ENCODE assay signal across 8 mouse cellular contexts in the genomic region with DNA sequence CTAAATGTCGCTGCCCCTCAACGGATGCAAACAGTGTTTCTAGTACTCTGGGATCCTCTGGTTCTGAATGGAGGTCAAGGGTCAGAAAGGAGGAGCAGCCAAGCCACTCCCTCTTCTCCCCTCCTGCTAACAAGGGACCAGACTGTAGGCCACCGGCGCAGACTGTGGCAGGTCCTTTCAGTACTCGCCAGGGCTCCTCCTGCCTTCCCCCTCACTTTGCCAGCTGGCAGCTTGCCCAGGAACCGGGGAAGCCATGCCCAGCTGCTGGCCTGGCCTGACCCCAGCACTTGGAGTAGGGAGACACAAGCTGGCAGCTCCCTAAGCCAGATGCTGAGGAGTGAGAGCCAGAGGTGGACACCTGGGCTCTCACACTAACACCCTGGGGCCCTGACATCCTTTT. TPM values are rescaled to one million over a fixed set of nuclear protein-coding genes. Genes with fewer than 3 reads are reported as not detected.
A peak's percentile ranks its signal among the peaks of the same experiment; 100 is the strongest.
DNase-seq lines count a peak whose midpoint lies in the region; ATAC-seq and TF ChIP-seq lines count a peak whose summit lies in the region.

No protein-coding gene starts in this region.

- no peak for TF ChIP-seq CTCF in G1E (IDR thresholded peaks at IDR 0.05; ENCODE audit: low read depth, low read length)
- TF ChIP-seq CTCF in stomach, postnatal 0 days (IDR thresholded peaks at IDR 0.05; ENCODE audit: low read depth): peak; percentile 20; the same call in 1 of the 2 replicates

- H3K9me3 ChIP-seq in G1E (replicated peaks): no peaks in the 10 kb centered on the region
- no peaks in the 10 kb centered on the region for H3K9me3 ChIP-seq in liver, embryonic 13.5 days (replicated peaks)
- H3K9me3 ChIP-seq in neural tube, embryonic 11.5 days (ENCODE audit: control insufficient read depth, low read length): no peaks in the 10 kb centered on the region
- no peaks in the 10 kb centered on the region for H3K9me3 ChIP-seq in stomach, postnatal 0 days (ENCODE audit: control insufficient read depth, low read length)

- 2% methylated on average over 6 of the region's 6 CpGs for WGBS in large intestine, adult 2 months
- WGBS in liver, embryonic 13.5 days (ENCODE audit: insufficient replicate concordance): 29% methylated on average over 6 of the region's 6 CpGs
- WGBS in neural tube, embryonic 11.5 days: under 1% methylated on average over 6 of the region's 6 CpGs
- WGBS in stomach, postnatal 0 days: under 1% methylated on average over 6 of the region's 6 CpGs

- no peak overlapping the region for H3K9ac ChIP-seq in liver, embryonic 13.5 days
- H3K9ac ChIP-seq in neural tube, embryonic 11.5 days (ENCODE audit: low read length): peak overlapping the region; percentile 55
- peak overlapping the region; percentile 35; the same call in 1 of the 2 replicates for H3K9ac ChIP-seq in stomach, postnatal 0 days (ENCODE audit: low read length)

- H3K4me2 ChIP-seq in liver, embryonic 13.5 days: peak overlapping the region; percentile 97
- peak overlapping the region; percentile 84 for H3K4me2 ChIP-seq in neural tube, embryonic 11.5 days (ENCODE audit: low read depth)
- H3K4me2 ChIP-seq in stomach, postnatal 0 days (replicated peaks; ENCODE audit: low read depth): peak overlapping the region; percentile 96

- intact Hi-C loops in heart, postnatal 25 days (cut with DNase I): no loop called here

- peaks cover 60% of the 10 kb centered on the region for H3K36me3 ChIP-seq in G1E (replicated peaks)
- peaks cover 8% of the 10 kb centered on the region; the same call in 1 of the 2 replicates for H3K36me3 ChIP-seq in liver, embryonic 13.5 days
- H3K36me3 ChIP-seq in neural tube, embryonic 11.5 days (ENCODE audit: control insufficient read depth, insufficient read depth, low read length): peaks cover 17% of the 10 kb centered on the region
- peaks cover 21% of the 10 kb centered on the region for H3K36me3 ChIP-seq in stomach, postnatal 0 days (ENCODE audit: control insufficient read depth, insufficient read depth, low read length)

- ATAC-seq in G1E (ENCODE audit: extremely low read depth, insufficient number of reproducible peaks, low FRiP score, poor library complexity, severe bottlenecking): no peak
- peak; percentile 48 for ATAC-seq in frontal cortex, adult (ENCODE audit: low TSS enrichment)
- 0 out of 2 replicates have a peak, but pooled peaks have one; percentile 19 for ATAC-seq in liver, embryonic 13.5 days (ENCODE audit: low read depth)
- no peak; the same call in 1 of the 2 replicates for ATAC-seq in neural tube, embryonic 11.5 days (ENCODE audit: insufficient read depth, low FRiP score, low TSS enrichment)
- ATAC-seq in stomach, postnatal 0 days (ENCODE audit: low FRiP score, low TSS enrichment): peak; percentile 73

- no peak overlapping the region for H3K4me3 ChIP-seq in G1E (ENCODE audit: low read depth, low read length)
- H3K4me3 ChIP-seq in liver, embryonic 13.5 days (replicated peaks): no peak overlapping the region
- no peak overlapping the region; the same call in 1 of the 2 replicates for H3K4me3 ChIP-seq in neural tube, embryonic 11.5 days (ENCODE audit: low read depth, low read length)
- peak overlapping the region; percentile 4; the same call in 1 of the 2 replicates for H3K4me3 ChIP-seq in stomach, postnatal 0 days (ENCODE audit: low read depth, low read length)

- peak; percentile 45 for DNase-seq in G1E (ENCODE audit: low spot score)
- DNase-seq in cerebellum, adult 8-10 months: peak; percentile 87
- DNase-seq in heart, postnatal 25 days (ENCODE audit: low spot score): peak; percentile 90
- DNase-seq in large intestine, adult 2 months (ENCODE audit: low read depth, low spot score): peak; percentile 96
- DNase-seq in liver, embryonic 13.5 days: no peak
- peak; percentile 63 for DNase-seq in neural tube, embryonic 11.5 days (ENCODE audit: low spot score)
- DNase-seq in stomach, postnatal 0 days (ENCODE audit: low spot score): peak; percentile 96

- H3K27me3 ChIP-seq in G1E (ENCODE audit: insufficient read depth, low read length): no peaks in the 10 kb centered on the region
- H3K27me3 ChIP-seq in liver, embryonic 13.5 days: peaks cover 60% of the 10 kb centered on the region
- no peaks in the 10 kb centered on the region for H3K27me3 ChIP-seq in neural tube, embryonic 11.5 days (ENCODE audit: control insufficient read depth, insufficient read depth, low read length)
- H3K27me3 ChIP-seq in stomach, postnatal 0 days (ENCODE audit: control insufficient read depth, insufficient read depth, low read length): no peaks in the 10 kb centered on the region

- H3K4me1 ChIP-seq in G1E (ENCODE audit: insufficient read depth, low read depth, low read length): peaks cover 39% of the 10 kb centered on the region
- peaks cover 50% of the 10 kb centered on the region for H3K4me1 ChIP-seq in liver, embryonic 13.5 days (replicated peaks)
- H3K4me1 ChIP-seq in neural tube, embryonic 11.5 days (ENCODE audit: control insufficient read depth, insufficient read depth, low read length): peaks cover 29% of the 10 kb centered on the region
- peaks cover 22% of the 10 kb centered on the region for H3K4me1 ChIP-seq in stomach, postnatal 0 days (replicated peaks; ENCODE audit: control insufficient read depth, insufficient read depth)

- peak overlapping the region; percentile 40 for H3K27ac ChIP-seq in liver, embryonic 13.5 days
- H3K27ac ChIP-seq in neural tube, embryonic 11.5 days (ENCODE audit: low read depth, low read length): peak overlapping the region; percentile 72
- peak overlapping the region; percentile 100 for H3K27ac ChIP-seq in stomach, postnatal 0 days (replicated peaks)

- no peak for TF ChIP-seq EP300 in stomach, postnatal 0 days (optimal IDR thresholded peaks at IDR 0.05)

RNA-seq across cellular contexts. Expression of a gene that starts 4.3 kb away (rescaled TPM):
- total RNA-seq in G1E (2014; fragmentation: Nextera tagmentation) (120 TPM in 2 replicates), G1E (2017) (55.6 and 71.0 TPM in 2 replicates)
- polyA plus RNA-seq in G1E (2012): 183 and 212 TPM in 2 replicates
- total RNA-seq in heart, postnatal 25 days (2021): 10 to 100 TPM; 26.4 to 27.9 TPM
- 63.4 and 118 TPM in 2 replicates for polyA plus RNA-seq in large intestine, adult 2 months (2012; rRNA removed)
- 2.6 and 4.4 TPM in 2 replicates for polyA plus RNA-seq in liver, embryonic 13.5 days (2015; fragmentation: Nextera tagmentation; extraction: Ambion mirVana)
- polyA plus RNA-seq in neural tube, embryonic 11.5 days (2014; fragmentation: Nextera tagmentation; extraction: Ambion mirVana): 57.3 and 60.1 TPM in 2 replicates
- polyA plus RNA-seq in stomach, postnatal 0 days (2015; fragmentation: Nextera tagmentation; extraction: Ambion mirVana): 18.4 and 18.9 TPM in 2 replicates

RNA-seq across cellular contexts. Expression of a gene that starts 24.6 kb away (rescaled TPM):
- not detected in 2 replicates for total RNA-seq in G1E (2014; fragmentation: Nextera tagmentation)
- total RNA-seq in G1E (2017): 0.06 and 0.11 TPM in 2 replicates
- not detected in 2 replicates for polyA plus RNA-seq in G1E (2012)
- under 1 TPM; 0.16 to 0.17 TPM for total RNA-seq in heart, postnatal 25 days (2021)
- 0.51 and 0.79 TPM in 2 replicates for polyA plus RNA-seq in large intestine, adult 2 months (2012; rRNA removed)
- polyA plus RNA-seq in liver, embryonic 13.5 days (2015; fragmentation: Nextera tagmentation; extraction: Ambion mirVana): 0.92 and 1.1 TPM in 2 replicates
- 27.8 and 28.8 TPM in 2 replicates for polyA plus RNA-seq in neural tube, embryonic 11.5 days (2014; fragmentation: Nextera tagmentation; extraction: Ambion mirVana)
- 46.2 and 49.4 TPM in 2 replicates for polyA plus RNA-seq in stomach, postnatal 0 days (2015; fragmentation: Nextera tagmentation; extraction: Ambion mirVana)

RNA-seq across cellular contexts. Expression of a gene that starts 30.4 kb away (rescaled TPM):
- 96.2 and 98.4 TPM in 2 replicates for total RNA-seq in G1E (2014; fragmentation: Nextera tagmentation)
- total RNA-seq in G1E (2017): 171 and 204 TPM in 2 replicates
- polyA plus RNA-seq in G1E (2012): 104 and 107 TPM in 2 replicates
- total RNA-seq in heart, postnatal 25 days (2021): 10 to 100 TPM; 97.5 to 99.2 TPM
- polyA plus RNA-seq in large intestine, adult 2 months (2012; rRNA removed): 164 and 180 TPM in 2 replicates
- 102 and 105 TPM in 2 replicates for polyA plus RNA-seq in liver, embryonic 13.5 days (2015; fragmentation: Nextera tagmentation; extraction: Ambion mirVana)
- 125 and 129 TPM in 2 replicates for polyA plus RNA-seq in neural tube, embryonic 11.5 days (2014; fragmentation: Nextera tagmentation; extraction: Ambion mirVana)
- polyA plus RNA-seq in stomach, postnatal 0 days (2015; fragmentation: Nextera tagmentation; extraction: Ambion mirVana): 153 and 170 TPM in 2 replicates

RNA-seq across cellular contexts. Expression of a gene that starts 30.5 kb away (rescaled TPM):
- total RNA-seq in G1E (2014; fragmentation: Nextera tagmentation): 24.0 and 26.0 TPM in 2 replicates
- 36.0 and 41.5 TPM in 2 replicates for total RNA-seq in G1E (2017)
- 3.5 and 9.1 TPM in 2 replicates for polyA plus RNA-seq in G1E (2012)
- total RNA-seq in heart, postnatal 25 days (2021): 10 to 100 TPM; 26.1 to 29.3 TPM
- 6.1 and 14.5 TPM in 2 replicates for polyA plus RNA-seq in large intestine, adult 2 months (2012; rRNA removed)
- 10.3 and 13.0 TPM in 2 replicates for polyA plus RNA-seq in liver, embryonic 13.5 days (2015; fragmentation: Nextera tagmentation; extraction: Ambion mirVana)
- polyA plus RNA-seq in neural tube, embryonic 11.5 days (2014; fragmentation: Nextera tagmentation; extraction: Ambion mirVana): 44.7 and 48.4 TPM in 2 replicates
- 9.1 and 9.5 TPM in 2 replicates for polyA plus RNA-seq in stomach, postnatal 0 days (2015; fragmentation: Nextera tagmentation; extraction: Ambion mirVana)

RNA-seq across cellular contexts. Expression of a gene that starts 33.1 kb away (rescaled TPM):
- total RNA-seq in G1E (2014; fragmentation: Nextera tagmentation): 2.6 TPM in 2 replicates
- total RNA-seq in G1E (2017): 0.93 and 1.2 TPM in 2 replicates
- 2.2 and 3.0 TPM in 2 replicates for polyA plus RNA-seq in G1E (2012)
- total RNA-seq in heart, postnatal 25 days (2021): 10 to 100 TPM; 22.5 to 23.7 TPM
- polyA plus RNA-seq in large intestine, adult 2 months (2012; rRNA removed): 10.5 and 11.0 TPM in 2 replicates
- polyA plus RNA-seq in liver, embryonic 13.5 days (2015; fragmentation: Nextera tagmentation; extraction: Ambion mirVana): 8.9 and 9.5 TPM in 2 replicates
- 13.1 and 17.2 TPM in 2 replicates for polyA plus RNA-seq in neural tube, embryonic 11.5 days (2014; fragmentation: Nextera tagmentation; extraction: Ambion mirVana)
- polyA plus RNA-seq in stomach, postnatal 0 days (2015; fragmentation: Nextera tagmentation; extraction: Ambion mirVana): 14.9 and 17.8 TPM in 2 replicates

Comparison
In these comparisons a context has a peak if more than half of its experiments do, and no peak if none do; other contexts are left out.
1. ATAC-seq: peak in frontal cortex, adult (single experiment), liver, embryonic 13.5 days (single experiment) and stomach, postnatal 0 days (single experiment); none in G1E (single experiment) and neural tube, embryonic 11.5 days (single experiment).
2. H3K27ac ChIP-seq: peak in every context shown above with its lines; median percentile 100 in stomach, postnatal 0 days; 72 in neural tube, embryonic 11.5 days; 40 in liver, embryonic 13.5 days.
3. RNA of a gene that starts 24.6 kb away (polyA plus RNA-seq): 46.2 to 49.4 TPM in stomach, postnatal 0 days and 27.8 to 28.8 TPM in neural tube, embryonic 11.5 days; 0.92 to 1.1 TPM in liver, embryonic 13.5 days, 0.51 to 0.79 TPM in large intestine, adult 2 months and not detected in G1E; every median in the first group is over 10 times any median in the second.
4. Peak in every context shown above with its lines, with median percentiles within 50 percentile points of each other: H3K4me2 ChIP-seq.